In the genomic region with DNA sequence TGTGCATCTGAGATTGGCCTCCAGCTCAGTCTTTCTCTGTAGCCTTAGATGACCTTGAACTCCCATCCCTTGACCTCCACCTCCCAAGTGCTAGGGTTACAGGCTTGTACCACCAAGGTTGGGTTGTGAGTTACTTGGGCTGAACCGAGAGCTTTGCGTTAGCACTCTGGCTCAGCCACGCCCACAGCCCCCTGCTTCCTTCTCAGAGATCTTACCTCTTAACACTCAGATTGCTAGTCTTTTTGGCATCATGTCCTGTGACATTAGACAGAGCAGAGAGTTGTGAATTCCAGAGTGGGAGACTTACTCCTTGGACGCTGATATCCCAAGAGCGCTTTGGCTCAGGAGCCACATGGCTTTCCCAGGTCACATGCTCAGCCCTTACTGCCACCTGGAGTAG, we compare ENCODE assay signal across 10 mouse cellular contexts. TPM values are rescaled to one million over a fixed set of nuclear protein-coding genes. Genes with fewer than 3 reads are reported as not detected.
DNase-seq lines count a peak whose midpoint lies in the region; ATAC-seq and TF ChIP-seq lines count a peak whose summit lies in the region.
"Had no signal": no experiment of that assay in that cellular context is flagged by ENCODE, and none has a peak within 500 bp of the region (broad histone marks: within the 10 kb centered on the region; RNA-seq: fewer than 3 reads in every experiment).

No protein-coding gene starts in this region.

- no peaks in the 10 kb centered on the region; the same call in 1 of the 2 replicates for H3K36me3 ChIP-seq in lung, postnatal 0 days (ENCODE audit: insufficient read depth, low read length)
- peaks cover 25% of the 10 kb centered on the region for H3K36me3 ChIP-seq in limb, embryonic 12.5 days
- H3K36me3 ChIP-seq in stomach, embryonic 15.5 days: peaks cover 13% of the 10 kb centered on the region; the same call in 1 of the 2 replicates

- WGBS in cerebellum, adult 2 months: 26% methylated on average over 5 of the region's 5 CpGs
- WGBS in lung, postnatal 0 days: 61% methylated on average over 5 of the region's 5 CpGs
- WGBS in limb, embryonic 12.5 days: 41% methylated on average over 5 of the region's 5 CpGs
- 55% methylated on average over 5 of the region's 5 CpGs for WGBS in stomach, embryonic 15.5 days

- H3K4me3 ChIP-seq in cerebellum, adult 2 months (replicated peaks; ENCODE audit: insufficient read depth, low read depth, low read length): peak overlapping the region; percentile 43
- H3K4me3 ChIP-seq in lung, postnatal 0 days (ENCODE audit: low read depth, low read length): no peak overlapping the region
- H3K4me3 ChIP-seq in limb, embryonic 12.5 days (replicated peaks): peak overlapping the region; percentile 65; the same call in 1 of the 2 replicates
- peak overlapping the region; percentile 69 for H3K4me3 ChIP-seq in stomach, embryonic 15.5 days (replicated peaks)

- peaks cover 6% of the 10 kb centered on the region; the same call in 1 of the 2 replicates for H3K4me1 ChIP-seq in cerebellum, adult 2 months (ENCODE audit: control insufficient read depth, insufficient read depth, low read length)
- peaks cover 15% of the 10 kb centered on the region; the same call in 1 of the 2 replicates for H3K4me1 ChIP-seq in lung, postnatal 0 days (ENCODE audit: insufficient read depth, low read depth, low read length)
- H3K4me1 ChIP-seq in limb, embryonic 12.5 days (replicated peaks): peaks cover 20% of the 10 kb centered on the region
- peaks cover 16% of the 10 kb centered on the region for H3K4me1 ChIP-seq in stomach, embryonic 15.5 days

- peak overlapping the region; percentile 57; the same call in 1 of the 2 replicates for H3K4me2 ChIP-seq in lung, postnatal 0 days (replicated peaks; ENCODE audit: low read depth, low read length)
- H3K4me2 ChIP-seq in limb, embryonic 12.5 days: peak overlapping the region; percentile 71
- peak overlapping the region; percentile 81 for H3K4me2 ChIP-seq in stomach, embryonic 15.5 days

- TF ChIP-seq POLR2A in cerebellum, adult 2 months (IDR thresholded peaks at IDR 0.05; ENCODE audit: borderline replicate concordance, insufficient read depth, low read length): no peak

- ATAC-seq in cerebellum, adult (ENCODE audit: insufficient number of reproducible peaks, low FRiP score, low TSS enrichment): no peak
- no peak for ATAC-seq in lung, postnatal 0 days
- no peak for ATAC-seq in limb, embryonic 12.5 days (ENCODE audit: insufficient number of reproducible peaks, insufficient read depth, low FRiP score, low TSS enrichment, low read depth)
- no peak; the same call in 1 of the 2 replicates for ATAC-seq in stomach, embryonic 15.5 days (ENCODE audit: insufficient read depth, low FRiP score, low read depth)
- no peak for ATAC-seq in erythroid progenitor cell, adult 5-6 weeks (replicated peaks; ENCODE audit: low FRiP score, poor library complexity, severe bottlenecking)

- TF ChIP-seq EP300 in lung, postnatal 0 days (IDR thresholded peaks at IDR 0.05): no peak

- peak in 1 of 2 experiments; percentile 29 for DNase-seq in cerebellum, adult 2 months
- DNase-seq in lung, postnatal 0 days (ENCODE audit: low spot score): no peak
- no peak for DNase-seq in lung, postnatal 25 days (ENCODE audit: low spot score)
- DNase-seq in layer of hippocampus, adult 9-11 months: no peak
- DNase-seq: thymus, postnatal 14 days had no signal

- H3K9me3 ChIP-seq in lung, postnatal 0 days (ENCODE audit: low read length): no peaks in the 10 kb centered on the region
- H3K9me3 ChIP-seq in limb, embryonic 12.5 days: no peaks in the 10 kb centered on the region
- H3K9me3 ChIP-seq in stomach, embryonic 15.5 days: no peaks in the 10 kb centered on the region

- TF ChIP-seq CTCF in cerebellum, adult 2 months (IDR thresholded peaks at IDR 0.05; ENCODE audit: borderline replicate concordance, insufficient read depth, low read depth, low read length): no peak
- no peak for TF ChIP-seq CTCF in lung, postnatal 0 days (IDR thresholded peaks at IDR 0.05)

- no peak overlapping the region for H3K27ac ChIP-seq in cerebellum, adult 2 months (ENCODE audit: insufficient read depth, low read length)
- H3K27ac ChIP-seq in lung, postnatal 0 days (ENCODE audit: low read length): no peak overlapping the region
- H3K27ac ChIP-seq in limb, embryonic 12.5 days: peak overlapping the region; percentile 72; the same call in 1 of the 2 replicates
- peak overlapping the region; percentile 55 for H3K27ac ChIP-seq in stomach, embryonic 15.5 days

- no peak overlapping the region for H3K9ac ChIP-seq in lung, postnatal 0 days (replicated peaks; ENCODE audit: low read depth)
- H3K9ac ChIP-seq in limb, embryonic 12.5 days (replicated peaks): no peak overlapping the region
- H3K9ac ChIP-seq in stomach, embryonic 15.5 days: no peak overlapping the region

- no peaks in the 10 kb centered on the region for H3K27me3 ChIP-seq in cerebellum, adult 2 months (ENCODE audit: control insufficient read depth, insufficient read depth, low read length)
- H3K27me3 ChIP-seq in lung, postnatal 0 days (replicated peaks; ENCODE audit: insufficient read depth, low read length): no peaks in the 10 kb centered on the region
- no peaks in the 10 kb centered on the region for H3K27me3 ChIP-seq in limb, embryonic 12.5 days
- no peaks in the 10 kb centered on the region for H3K27me3 ChIP-seq in stomach, embryonic 15.5 days (replicated peaks)

RNA-seq across cellular contexts. Expression of a gene that starts 1.4 kb away (rescaled TPM):
- polyA plus RNA-seq in cerebellum, adult 2 months (2012; rRNA removed): 32.2 and 35.8 TPM in 2 replicates
- polyA plus RNA-seq in lung, postnatal 0 days (2015; fragmentation: Nextera tagmentation; extraction: Ambion mirVana): 131 and 132 TPM in 2 replicates
- 152 and 160 TPM in 2 replicates for polyA plus RNA-seq in limb, embryonic 12.5 days (2016; fragmentation: Nextera tagmentation; extraction: Ambion mirVana)
- 136 and 143 TPM in 2 replicates for polyA plus RNA-seq in stomach, embryonic 15.5 days (2015; fragmentation: Nextera tagmentation; extraction: Ambion mirVana)
- 7.5 and 50.1 TPM in 2 replicates for total RNA-seq in erythroid progenitor cell, adult 5-6 weeks (2015; ENCODE audit: low replicate concordance)
- 20.7 and 28.7 TPM in 2 replicates for total RNA-seq in erythroid progenitor cell, adult 5-6 weeks (2017; ENCODE audit: low replicate concordance)

RNA-seq across cellular contexts. Expression of a gene that starts 10.3 kb away (rescaled TPM):
- 3.7 and 10.0 TPM in 2 replicates for polyA plus RNA-seq in cerebellum, adult 2 months (2012; rRNA removed)
- 31.6 and 47.5 TPM in 2 replicates for polyA plus RNA-seq in lung, postnatal 0 days (2015; fragmentation: Nextera tagmentation; extraction: Ambion mirVana)
- 0.17 and 0.20 TPM in 2 replicates for polyA plus RNA-seq in limb, embryonic 12.5 days (2016; fragmentation: Nextera tagmentation; extraction: Ambion mirVana)
- 2.5 and 3.0 TPM in 2 replicates for polyA plus RNA-seq in stomach, embryonic 15.5 days (2015; fragmentation: Nextera tagmentation; extraction: Ambion mirVana)
- total RNA-seq in erythroid progenitor cell, adult 5-6 weeks (2015; ENCODE audit: low replicate concordance): not detected in 2 replicates
- total RNA-seq in erythroid progenitor cell, adult 5-6 weeks (2017; ENCODE audit: low replicate concordance): not detected in 2 replicates
- total RNA-seq: liver, adult 2 months had no signal
- polyA plus RNA-seq: liver, adult 2 months had no signal

RNA-seq across cellular contexts. Expression of a gene that starts 18.7 kb away (rescaled TPM):
- not detected in 2 replicates for polyA plus RNA-seq in cerebellum, adult 2 months (2012; rRNA removed)
- not detected in 2 replicates for polyA plus RNA-seq in lung, postnatal 0 days (2015; fragmentation: Nextera tagmentation; extraction: Ambion mirVana)
- polyA plus RNA-seq in limb, embryonic 12.5 days (2016; fragmentation: Nextera tagmentation; extraction: Ambion mirVana): not detected in 2 replicates
- not detected in 2 replicates for polyA plus RNA-seq in stomach, embryonic 15.5 days (2015; fragmentation: Nextera tagmentation; extraction: Ambion mirVana)
- total RNA-seq in erythroid progenitor cell, adult 5-6 weeks (2015; ENCODE audit: low replicate concordance): not detected in 2 replicates
- not detected in 2 replicates for total RNA-seq in erythroid progenitor cell, adult 5-6 weeks (2017; ENCODE audit: low replicate concordance)
- total RNA-seq: liver, adult 2 months had no signal
- polyA plus RNA-seq: liver, adult 2 months had no signal

RNA-seq across cellular contexts. Expression of a gene that starts 56.8 kb away (rescaled TPM):
- 0.08 TPM in 1 of 2 replicates, not detected in the other for polyA plus RNA-seq in cerebellum, adult 2 months (2012; rRNA removed)
- polyA plus RNA-seq in lung, postnatal 0 days (2015; fragmentation: Nextera tagmentation; extraction: Ambion mirVana): 0.14 TPM in 1 of 2 replicates, not detected in the other
- 0.13 TPM in 1 of 2 replicates, not detected in the other for polyA plus RNA-seq in limb, embryonic 12.5 days (2016; fragmentation: Nextera tagmentation; extraction: Ambion mirVana)
- polyA plus RNA-seq in stomach, embryonic 15.5 days (2015; fragmentation: Nextera tagmentation; extraction: Ambion mirVana): 0.22 and 0.60 TPM in 2 replicates
- not detected in 2 replicates for total RNA-seq in erythroid progenitor cell, adult 5-6 weeks (2015; ENCODE audit: low replicate concordance)
- not detected in 2 replicates for total RNA-seq in erythroid progenitor cell, adult 5-6 weeks (2017; ENCODE audit: low replicate concordance)
- total RNA-seq: liver, adult 2 months had no signal
- polyA plus RNA-seq: liver, adult 2 months had no signal

Comparison
In these comparisons a context has a peak if more than half of its experiments do, and no peak if none do; other contexts are left out.
1. H3K27ac ChIP-seq: peak in limb, embryonic 12.5 days (single experiment) and stomach, embryonic 15.5 days (single experiment); none in cerebellum, adult 2 months (single experiment) and lung, postnatal 0 days (single experiment).
2. Peak in every context shown above with its lines, with median percentiles within 50 percentile points of each other: H3K4me2 ChIP-seq.